Mouse (Mus musculus): ENCODE measurements at regions not wholly inside any gene's neighbourhood (a gene's known extent, or its start where the extent isn't known, plus 50 kb on each side); places are given as distances from the start of the nearest gene placed in this dataset.

GRCm38 (mm10) chr3:14381421-14381992 is 99.0 kb upstream of the Slc7a12 start:
- peak; percentile 84 for DNase-seq

- DNase-seq: no peak
These were observed 89.8 kb upstream of the Slc7a12 start for GRCm38 (mm10) chr3:14390656-14391055.

- no peak for DNase-seq
These were observed 81.8 kb upstream of the Slc7a12 start for GRCm38 (mm10) chr3:14398676-14399075.

- DNase-seq: no peak
These were observed 71.9 kb upstream of the Slc7a12 start for GRCm38 (mm10) chr3:14408435-14409125.
